Mouse (Mus musculus): ENCODE measurements at regions not wholly inside any gene's neighbourhood (a gene's known extent, or its start where the extent isn't known, plus 50 kb on each side); places are given as distances from the start of the nearest gene placed in this dataset.
A peak's percentile ranks its signal among the peaks of the same experiment; 100 is the strongest.

GRCm38 (mm10) chr1:183865111-183865510 is 148.0 kb upstream of the Dusp10 start:
- no peak for DNase-seq

GRCm38 (mm10) chr1:183865586-183865985 is 147.5 kb upstream of the Dusp10 start:
- no peak for DNase-seq

- no peak for DNase-seq
Observed at GRCm38 (mm10) chr1:183868965-183869364, 144.1 kb upstream of the Dusp10 start.

- DNase-seq: peak; percentile 6
Observed at GRCm38 (mm10) chr1:183895936-183896335, 117.2 kb upstream of the Dusp10 start.

GRCm38 (mm10) chr1:183898091-183898490 is 115.0 kb upstream of the Dusp10 start:
- peak; percentile 21 for DNase-seq

- DNase-seq: peak; percentile 8
Observed at GRCm38 (mm10) chr1:183904564-183904963, 108.5 kb upstream of the Dusp10 start.

GRCm38 (mm10) chr1:183905345-183906142 is 107.6 kb upstream of the Dusp10 start:
- peak; percentile 94 for DNase-seq

GRCm38 (mm10) chr1:183917656-183918055 is 95.4 kb upstream of the Dusp10 start:
- DNase-seq: no peak

- DNase-seq: peak; percentile 32
Observed at GRCm38 (mm10) chr1:183921262-183921661, 91.8 kb upstream of the Dusp10 start.

- DNase-seq: no peak
Observed at GRCm38 (mm10) chr1:183928539-183928938, 84.6 kb upstream of the Dusp10 start.

GRCm38 (mm10) chr1:183930363-183930982 is 82.6 kb upstream of the Dusp10 start:
- DNase-seq: no peak

GRCm38 (mm10) chr1:183931141-183931540 is 82.0 kb upstream of the Dusp10 start:
- DNase-seq: no peak

- no peak for DNase-seq
Observed at GRCm38 (mm10) chr1:183933845-183934244, 79.3 kb upstream of the Dusp10 start.

GRCm38 (mm10) chr1:183937166-183937565 is 75.9 kb upstream of the Dusp10 start:
- DNase-seq: no peak

- no peak for DNase-seq
Observed at GRCm38 (mm10) chr1:183938361-183938760, 74.7 kb upstream of the Dusp10 start.

GRCm38 (mm10) chr1:183940706-183941105 is 72.4 kb upstream of the Dusp10 start:
- DNase-seq: no peak

- DNase-seq: peak; percentile 32
Observed at GRCm38 (mm10) chr1:183946241-183946640, 66.9 kb upstream of the Dusp10 start.

- peak; percentile 14 for DNase-seq
Observed at GRCm38 (mm10) chr1:183947066-183947465, 66.0 kb upstream of the Dusp10 start.

- no peak for DNase-seq
Observed at GRCm38 (mm10) chr1:183949205-183949604, 63.9 kb upstream of the Dusp10 start.

GRCm38 (mm10) chr1:183954086-183954485 is 59.0 kb upstream of the Dusp10 start:
- DNase-seq: peak; percentile 44

GRCm38 (mm10) chr1:183956391-183956790 is 56.7 kb upstream of the Dusp10 start:
- no peak for DNase-seq

- DNase-seq: no peak
Observed at GRCm38 (mm10) chr1:183961383-183961782, 51.7 kb upstream of the Dusp10 start.

- no peak for DNase-seq
Observed at GRCm38 (mm10) chr1:183962486-183962885, 50.6 kb upstream of the Dusp10 start.

- DNase-seq: no peak
Observed at GRCm38 (mm10) chr1:183963286-183963685, 49.8 kb upstream of the Dusp10 start.

Measured in adrenal gland, adult 2 months (tissue).